Mouse (Mus musculus) kidney, adult 18-20 months (tissue): ENCODE measurements around the gene Myo1g.

Experiments used
- DNase-seq: peaks from one replicate; pipeline ENCODE4 v3.0.0; 2021

Gene Myo1g

DNA sequence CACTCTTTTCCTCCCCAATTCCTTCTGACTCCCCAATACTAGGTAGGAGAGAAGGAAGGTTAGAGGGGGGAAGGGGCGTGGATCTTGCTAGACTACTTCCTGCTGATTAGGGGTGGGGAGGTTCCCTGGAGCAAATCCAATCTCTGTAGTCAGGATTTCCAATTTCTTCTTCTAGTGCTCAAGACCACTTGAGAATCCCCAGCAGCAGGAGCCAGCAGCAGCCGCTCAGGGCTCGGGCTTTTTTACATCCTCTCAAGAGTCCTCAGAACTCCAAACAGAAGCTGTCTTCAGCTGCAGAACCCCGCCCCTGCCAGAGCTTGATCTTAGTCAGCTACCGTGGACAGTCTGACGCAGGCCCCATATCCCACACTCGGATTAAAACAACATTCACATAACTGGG is 33.3 kb downstream of the Myo1g start:
- DNase-seq = no peak

DNA sequence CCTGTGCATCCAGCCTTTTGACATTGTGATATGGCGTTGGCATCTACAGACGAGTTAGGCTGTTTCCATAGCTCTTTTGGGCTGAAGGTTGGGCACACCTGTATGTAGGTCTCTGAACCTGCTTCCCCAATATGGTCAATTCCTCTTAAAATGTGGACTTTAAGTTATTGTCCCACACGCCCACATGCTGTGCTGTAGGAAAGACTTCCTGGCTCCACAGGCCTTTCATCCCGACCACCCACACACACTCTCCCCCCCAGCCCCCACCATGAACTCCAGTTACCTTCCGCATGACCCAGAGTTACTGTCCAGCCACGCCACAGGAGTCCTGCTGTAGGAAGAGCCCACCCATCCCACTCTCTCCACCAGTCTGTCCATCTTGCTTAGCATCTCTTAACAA is 33.8 kb downstream of the Myo1g start:
- no peak for DNase-seq

DNA sequence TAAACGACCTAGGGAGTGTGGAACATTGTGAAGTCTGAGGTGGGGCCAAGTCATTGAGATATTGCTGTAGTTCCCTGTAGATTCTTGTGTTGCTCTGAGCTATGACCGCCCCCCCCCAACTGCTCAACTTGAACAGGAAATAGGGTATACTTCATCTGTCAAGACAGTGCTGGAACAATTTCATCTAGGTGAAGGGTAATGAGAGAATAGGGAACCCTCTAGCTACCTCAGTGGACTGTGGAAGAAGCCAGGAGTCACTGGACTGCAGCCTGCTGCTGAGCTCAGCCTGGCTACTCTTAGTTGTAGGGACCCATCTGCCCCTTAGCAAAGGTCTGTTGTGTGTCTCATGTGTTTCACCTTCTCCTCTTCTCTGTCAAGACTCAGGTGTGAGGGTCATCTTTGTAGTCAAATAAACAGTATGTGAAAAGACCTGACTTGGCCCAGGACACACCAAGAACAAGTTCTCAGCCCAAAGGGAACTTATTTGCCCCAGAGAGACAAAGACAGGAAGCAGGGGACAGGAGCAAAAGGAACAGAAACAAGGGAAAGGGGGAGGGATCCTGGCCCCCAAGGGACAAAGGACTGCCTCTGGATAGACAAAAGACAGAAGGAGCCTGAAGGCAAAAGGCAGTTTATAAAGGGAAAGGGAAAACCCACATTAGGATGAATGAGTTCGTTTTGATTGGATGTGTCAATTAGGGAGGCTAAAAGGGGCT is 36.4 kb downstream of the Myo1g start:
- DNase-seq = no peak

DNA sequence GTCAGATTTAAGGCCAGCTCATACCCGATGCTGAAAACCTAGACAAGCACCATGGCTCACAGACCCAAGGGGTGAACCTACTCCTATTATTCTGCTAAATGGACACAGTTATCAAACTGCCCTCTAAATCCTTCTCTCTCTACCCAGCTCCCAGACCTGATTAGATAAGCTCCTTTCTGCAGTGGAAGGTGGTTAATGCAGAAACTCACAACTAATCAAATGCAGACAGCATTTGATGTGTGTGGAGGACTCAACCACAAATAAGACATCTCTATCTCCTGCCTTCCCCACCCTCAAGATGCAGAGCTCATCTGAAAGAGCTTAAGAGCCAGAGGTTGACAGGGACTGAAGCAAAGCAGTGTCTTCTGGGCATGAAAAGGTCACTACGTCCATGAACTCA is 37.7 kb downstream of the Myo1g start:
- DNase-seq = no peak

DNA sequence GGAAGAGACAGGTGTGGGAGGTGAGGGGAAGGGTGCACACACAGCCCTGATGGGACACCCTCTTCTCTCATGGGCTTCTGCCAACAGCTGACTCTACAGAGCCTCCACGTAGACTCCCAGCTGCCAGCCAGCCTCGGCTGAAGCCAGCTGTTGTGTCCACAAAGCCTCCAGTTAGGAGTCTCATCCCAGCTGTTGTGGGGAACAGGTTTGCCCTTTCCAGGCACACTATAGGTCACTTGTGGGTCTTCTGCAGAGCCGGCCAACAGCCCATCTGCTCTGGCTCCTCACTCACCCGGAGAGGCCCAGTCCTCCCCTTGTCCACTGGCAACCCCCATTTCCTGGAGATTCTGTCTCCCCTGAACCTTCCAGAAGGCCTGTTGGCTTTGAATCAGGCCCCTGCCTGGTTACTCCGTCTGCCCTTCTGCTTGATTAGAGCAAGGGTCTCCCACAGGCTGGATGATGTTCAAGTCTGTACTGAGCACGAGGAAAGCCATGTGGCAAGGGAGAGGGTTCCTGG is 39.0 kb downstream of the Myo1g start:
- DNase-seq = no peak

DNA sequence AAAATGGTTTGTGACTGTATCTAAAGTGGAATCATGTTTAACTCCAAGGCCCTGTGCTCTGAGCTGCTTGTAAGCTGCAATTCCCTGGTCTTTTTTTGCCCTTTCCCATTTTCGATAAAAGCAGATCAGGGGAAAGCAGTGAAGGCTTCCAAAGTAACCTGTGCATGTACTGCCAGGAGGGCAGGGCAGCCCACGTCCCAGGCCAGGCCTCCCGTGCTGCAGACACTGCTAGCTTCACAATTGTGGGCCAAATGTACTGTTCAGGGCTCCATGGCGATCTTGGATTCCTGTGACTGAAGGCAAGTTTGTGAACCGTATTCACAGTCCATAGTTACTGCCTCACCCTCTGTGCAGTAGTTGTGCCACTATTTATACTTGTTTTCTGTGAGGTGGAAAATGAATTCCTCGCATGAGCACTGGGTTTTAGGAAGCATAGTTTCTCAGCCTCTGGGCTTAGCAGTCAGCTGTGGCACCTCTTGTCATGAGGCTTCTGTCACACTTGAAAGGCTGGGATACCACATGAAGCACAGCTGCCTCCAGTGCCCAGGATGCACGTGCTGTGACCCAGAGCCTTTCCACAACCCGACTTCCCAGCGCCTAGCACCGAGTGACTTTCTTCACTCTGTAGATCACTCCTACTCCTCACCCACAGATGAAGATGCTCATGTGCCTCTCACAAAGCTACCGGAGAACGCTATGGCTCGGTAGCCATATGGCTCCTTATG is 39.9 kb downstream of the Myo1g start:
- DNase-seq = no peak

DNA sequence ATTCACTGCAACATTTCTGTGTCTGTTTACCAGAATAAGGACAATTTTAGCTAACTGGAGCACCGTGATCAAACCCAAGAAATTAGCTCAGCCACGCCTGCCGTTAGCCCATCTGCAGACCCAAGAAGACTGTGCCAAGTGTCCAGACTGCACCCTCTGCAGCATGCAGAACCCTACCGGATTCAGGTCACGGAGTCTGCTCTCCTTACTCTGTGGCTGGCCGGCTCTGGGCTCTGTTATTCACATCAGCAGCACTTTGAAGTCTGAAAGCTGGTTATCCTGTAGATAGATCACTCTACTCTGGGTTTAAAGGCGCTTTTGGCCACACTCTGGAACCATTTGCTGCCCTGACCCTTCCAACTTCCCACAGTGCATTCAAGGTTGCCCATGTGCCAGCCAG is 40.6 kb downstream of the Myo1g start:
- DNase-seq = no peak

DNA sequence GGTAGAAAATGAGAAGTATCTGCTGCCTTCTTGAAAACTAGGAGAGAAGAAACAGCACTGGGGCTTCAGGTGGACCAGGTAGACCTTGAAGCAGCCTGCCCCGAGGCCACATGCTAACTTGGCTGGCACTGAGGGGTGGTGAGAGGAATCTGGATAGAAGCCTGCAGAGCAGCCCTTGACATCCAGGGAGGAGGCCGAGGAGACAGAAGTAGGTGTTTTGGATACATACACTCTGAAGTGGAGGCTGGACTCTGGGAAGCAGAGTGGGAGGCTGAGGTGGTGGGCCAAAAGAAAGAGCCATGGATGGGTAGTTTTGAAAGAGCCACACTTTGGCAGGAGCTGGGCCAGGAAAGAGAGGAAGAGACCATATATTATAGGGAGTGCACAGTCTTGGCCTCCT is 41.5 kb downstream of the Myo1g start:
- DNase-seq = no peak

DNA sequence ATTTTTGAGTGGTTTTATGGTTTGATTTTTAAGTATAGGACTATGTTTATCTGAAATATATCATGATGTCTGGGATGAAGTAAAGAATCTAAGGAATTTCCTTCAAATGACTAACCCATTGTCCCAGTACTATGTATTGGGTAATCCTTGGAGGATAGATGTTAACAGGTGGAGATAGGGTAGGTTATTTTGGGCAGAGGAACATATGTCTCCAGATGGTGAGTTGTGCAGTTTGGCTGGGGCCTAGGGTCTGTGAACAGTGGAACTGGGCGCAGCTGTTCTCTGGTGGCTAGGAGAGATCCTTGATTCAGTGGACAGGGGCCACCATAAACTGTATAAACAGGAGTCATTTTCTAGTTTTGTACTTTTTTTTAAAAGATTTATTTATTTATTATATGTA is 43.4 kb downstream of the Myo1g start:
- DNase-seq = no peak

DNA sequence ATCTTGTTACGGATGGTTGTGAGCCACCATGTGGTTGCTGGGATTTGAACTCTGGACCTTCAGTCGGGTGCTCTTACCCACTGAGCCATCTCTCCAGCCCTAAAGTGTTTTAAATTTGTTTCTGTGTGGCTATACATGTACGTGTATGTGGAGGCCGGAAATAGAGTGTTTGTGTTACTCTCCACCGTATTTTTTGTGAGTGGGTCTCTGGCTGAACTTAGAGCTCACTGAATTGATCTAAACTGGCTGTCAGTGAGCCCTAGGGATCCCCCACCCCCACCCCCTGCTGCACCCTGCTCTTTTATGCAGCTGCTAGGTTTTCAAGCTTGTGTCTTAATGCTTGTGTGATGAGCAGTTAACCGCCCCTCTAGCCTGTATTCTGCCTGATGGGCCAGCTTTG is 43.9 kb downstream of the Myo1g start:
- DNase-seq = no peak

DNA sequence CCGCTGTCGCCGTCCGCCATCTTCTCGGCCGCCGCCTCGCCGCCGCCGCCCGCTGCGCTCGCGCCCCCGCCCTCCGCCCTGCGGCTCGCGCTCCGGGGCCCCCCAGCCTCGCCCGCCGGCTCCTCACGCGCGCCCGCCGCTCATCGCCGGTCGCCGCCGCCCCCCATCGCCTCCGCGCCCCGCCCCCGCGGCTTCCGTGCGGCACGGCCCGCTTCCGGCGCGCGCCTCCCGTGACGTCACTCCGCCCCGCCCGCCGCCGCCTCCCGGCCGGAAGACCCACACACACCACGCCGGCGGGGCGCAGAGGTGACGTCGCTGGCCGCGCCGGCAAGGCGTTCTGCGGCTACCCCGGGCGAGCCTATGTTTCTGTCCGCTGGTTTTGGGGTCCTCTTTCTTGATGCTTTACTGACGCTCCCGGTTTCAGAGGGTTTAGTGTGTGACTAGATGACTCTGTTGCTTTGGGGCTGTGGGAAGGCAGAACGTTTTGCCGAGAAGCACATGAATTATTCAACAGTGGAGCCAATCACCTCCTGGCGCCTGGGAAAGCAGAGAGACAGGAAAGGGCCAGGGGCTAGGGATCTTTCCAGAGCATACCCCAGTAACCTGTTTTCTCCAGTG is 44.8 kb downstream of the Myo1g start, which contains the start of gene Purb:
Purb (minus strand) TSS at position 51 of the 618 bp plus-strand sequence.
- peak; percentile 93 for DNase-seq

DNA sequence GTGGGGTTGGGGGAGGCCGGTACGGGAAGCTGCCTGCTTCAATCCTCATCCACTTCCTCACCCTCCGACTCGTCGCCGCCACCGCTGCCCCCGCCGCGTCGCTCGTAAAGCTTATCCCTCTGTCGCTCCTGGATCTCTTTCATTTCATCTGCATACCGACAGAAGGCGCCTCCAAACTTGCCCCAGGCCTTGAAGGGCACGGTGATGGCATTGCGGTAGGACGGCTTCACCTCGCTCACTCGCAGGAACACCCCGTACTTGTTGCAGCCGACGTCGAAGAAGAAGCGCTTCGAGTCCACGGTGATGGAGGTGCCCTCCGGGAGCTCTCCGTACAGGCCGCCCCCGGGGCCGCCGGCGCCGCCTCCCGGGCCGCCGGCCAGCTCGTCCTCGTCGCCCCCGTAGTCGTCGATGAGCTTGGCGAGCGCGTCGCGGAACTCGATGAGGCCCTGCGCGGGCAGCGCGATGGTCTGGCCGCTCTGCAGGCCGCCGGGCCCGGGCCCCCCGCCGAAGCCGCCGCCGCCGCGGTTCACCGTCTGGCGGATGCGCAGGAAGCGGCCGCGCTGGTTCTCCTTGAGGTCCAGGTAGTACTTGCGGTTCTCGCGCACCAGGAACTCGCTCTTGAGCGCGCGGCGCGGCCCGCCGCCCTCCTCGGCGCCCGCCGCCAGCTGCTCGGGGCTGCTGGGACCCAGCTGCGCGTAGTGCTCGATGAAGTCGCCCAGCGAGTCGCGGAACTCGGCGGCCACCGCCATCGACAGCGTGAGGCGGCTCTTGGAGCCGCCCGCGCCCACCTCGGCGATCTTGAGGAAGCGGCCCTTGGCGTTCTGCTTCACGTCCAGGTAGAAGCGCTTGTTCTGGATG is 45.7 kb downstream of the Myo1g start:
- DNase-seq = peak; percentile 71

DNA sequence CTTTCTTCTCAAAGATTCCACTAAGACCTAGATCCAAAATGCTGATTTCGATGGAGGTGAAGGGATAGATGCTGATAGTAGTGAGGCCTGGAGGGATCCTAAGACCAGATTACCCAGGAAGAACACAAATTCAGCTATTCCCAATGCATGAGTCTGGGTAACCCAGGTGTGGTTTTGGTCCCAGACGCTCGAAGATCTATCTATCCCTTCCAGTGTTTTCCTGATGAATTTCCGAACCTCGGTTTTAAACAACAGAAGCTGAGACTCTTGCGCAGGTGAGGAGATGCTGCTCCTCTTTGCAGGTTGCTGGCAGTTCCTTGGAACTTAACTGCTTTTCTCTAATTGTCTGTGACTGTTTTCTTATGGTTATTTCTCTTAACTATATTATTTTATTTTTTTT is 46.4 kb downstream of the Myo1g start:
- no peak for DNase-seq

DNA sequence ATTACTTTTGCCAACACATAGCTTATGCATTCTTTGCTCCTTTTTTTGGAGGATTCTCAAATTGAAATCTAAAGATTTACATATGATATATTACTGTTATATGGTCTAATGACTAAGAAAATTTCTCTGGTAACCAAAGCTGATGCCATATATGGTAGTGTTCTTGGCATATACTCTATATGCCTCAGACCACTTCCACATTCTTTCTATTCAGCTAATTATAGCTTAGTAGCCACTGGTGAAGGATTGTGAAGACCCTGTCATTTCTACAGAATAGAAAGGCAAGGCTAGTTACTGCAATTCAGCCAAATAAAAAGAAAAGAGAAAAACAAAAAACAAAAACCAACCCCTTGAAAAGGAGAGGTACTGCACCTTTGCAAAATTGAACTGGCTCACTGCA is 48.7 kb downstream of the Myo1g start:
- DNase-seq = no peak

DNA sequence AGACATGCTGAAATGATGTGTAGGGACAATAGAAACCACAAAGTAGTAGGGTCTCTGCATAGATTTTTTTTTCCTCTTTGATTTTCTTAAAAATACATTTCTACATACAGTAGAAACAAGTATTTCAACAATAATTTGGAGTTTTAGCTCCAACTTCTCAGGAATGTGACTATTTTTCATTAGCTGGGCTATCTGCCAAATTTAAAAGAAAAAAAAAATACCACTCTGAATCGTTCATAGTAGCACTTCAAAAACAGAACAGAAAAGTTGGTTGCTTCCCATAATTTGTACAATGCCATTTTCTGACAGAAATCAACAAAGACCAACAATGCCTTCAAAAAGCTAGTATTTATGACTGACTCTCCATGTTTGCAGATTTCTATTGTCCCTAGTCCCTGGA is 49.3 kb downstream of the Myo1g start:
- no peak for DNase-seq

DNA sequence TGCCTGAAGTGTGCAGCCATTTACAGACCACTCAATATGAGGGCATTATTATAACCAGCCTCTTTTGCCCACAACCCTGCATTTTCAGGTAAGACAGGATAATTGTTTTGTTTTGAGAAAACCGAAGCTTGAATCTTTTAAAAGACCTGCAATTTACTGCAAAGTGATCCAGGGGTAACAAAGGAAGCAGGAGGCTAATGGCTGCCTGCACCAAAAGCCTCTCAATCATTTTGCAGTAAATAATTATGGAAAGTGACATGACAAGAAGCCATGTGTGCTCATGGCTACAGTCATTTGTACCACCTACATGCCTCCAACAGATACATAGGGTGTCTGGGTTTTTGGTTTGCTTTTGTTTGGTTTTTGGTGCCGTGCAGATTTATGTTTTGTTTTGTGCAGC is 49.7 kb downstream of the Myo1g start:
- no peak for DNase-seq

DNA sequence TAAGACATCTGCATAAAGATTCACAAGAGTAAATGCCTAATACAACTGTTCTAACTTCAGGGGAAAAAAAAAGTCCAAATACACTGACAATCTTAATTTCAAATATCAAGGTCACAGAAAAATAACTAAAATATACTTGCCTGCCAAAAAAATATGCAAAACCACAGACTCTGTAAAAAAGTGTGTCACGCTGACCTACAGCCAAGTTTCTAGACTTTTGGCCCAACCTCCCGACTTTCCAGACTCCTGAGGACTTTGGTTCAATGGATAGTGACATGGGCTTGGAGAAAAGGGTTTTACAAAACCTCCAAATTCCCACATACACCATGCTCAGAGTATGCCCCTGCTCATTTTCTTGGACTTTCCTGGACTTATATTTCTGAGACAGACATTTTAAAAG is 52.2 kb downstream of the Myo1g start:
- no peak for DNase-seq

DNA sequence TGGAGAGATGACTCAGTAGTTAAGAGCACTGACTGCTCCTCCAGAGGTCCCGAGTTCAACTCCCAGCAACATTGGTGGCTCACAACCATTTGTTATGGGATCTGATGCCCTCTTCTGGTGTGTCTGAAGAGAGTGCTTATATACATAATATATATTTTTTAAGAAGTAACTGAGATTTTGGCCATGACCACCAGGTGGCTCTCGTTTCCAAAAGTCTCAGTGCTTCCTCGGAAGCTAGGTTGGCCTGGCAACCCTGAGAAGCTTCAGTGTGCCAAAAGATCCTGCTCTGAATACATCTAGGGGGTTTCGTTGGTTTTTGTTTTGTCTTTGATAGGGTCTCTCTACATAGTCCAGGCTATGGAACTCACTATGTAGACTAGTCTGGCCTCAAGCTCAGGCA is 55.6 kb downstream of the Myo1g start:
- peak; percentile 57 for DNase-seq

DNA sequence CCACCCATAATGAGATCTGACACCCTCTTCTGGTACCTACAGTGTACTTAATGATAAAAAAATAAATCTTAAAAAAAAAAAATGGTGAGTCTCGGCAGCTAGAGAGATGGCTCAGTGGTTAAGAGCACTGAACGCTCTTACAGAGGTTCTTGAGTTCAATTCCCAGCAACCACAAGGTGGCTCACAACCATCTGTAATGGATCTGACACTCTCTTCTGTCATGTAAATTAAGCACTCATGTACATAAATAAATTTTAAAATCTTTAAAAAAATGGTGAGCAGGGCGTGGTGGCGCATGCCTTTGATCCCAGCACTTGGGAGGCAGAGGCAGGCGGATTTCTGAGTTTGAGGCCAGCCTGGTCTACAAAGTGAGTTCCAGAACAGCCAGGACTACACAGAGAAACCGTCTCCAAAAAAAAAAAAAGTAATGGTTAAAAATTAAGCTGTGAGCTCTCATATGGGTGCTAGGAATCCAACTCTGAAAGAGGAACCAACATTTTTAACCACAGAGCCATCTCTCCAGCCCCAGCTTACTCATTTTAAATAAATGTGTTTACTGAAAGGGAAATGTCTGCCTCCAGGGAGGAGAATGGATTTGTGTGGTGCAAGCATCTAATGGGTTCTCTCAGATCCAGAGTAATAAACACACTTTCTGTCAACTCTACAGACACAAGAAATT is 57.5 kb downstream of the Myo1g start:
- no peak for DNase-seq
